Mouse (Mus musculus) heart, adult 2 months (tissue): ENCODE data around the gene Pigyl.

Experiments
- CTCF ChIP-seq: fragments of 200-600 bp; IDR thresholded peaks from 2 replicates; pipeline ENCODE4 v1.8.1; 2022; ENCODE audit warnings: antibody characterized with exemption, mild to moderate bottlenecking, moderate library complexity
- EP300 ChIP-seq: fragments of 200-500 bp; IDR thresholded peaks from 2 replicates; pipeline ENCODE4 v1.6.1; 2011; ENCODE audit warnings: low read depth, low read length, control low read depth; ENCODE audit not compliant: insufficient read depth
- POLR2A ChIP-seq: fragments of 200-500 bp; IDR thresholded peaks from 2 replicates; pipeline ENCODE4 v1.6.1; 2011; ENCODE audit warnings: mild to moderate bottlenecking, low read depth, low read length, control low read depth; ENCODE audit not compliant: insufficient read depth

DNA sequence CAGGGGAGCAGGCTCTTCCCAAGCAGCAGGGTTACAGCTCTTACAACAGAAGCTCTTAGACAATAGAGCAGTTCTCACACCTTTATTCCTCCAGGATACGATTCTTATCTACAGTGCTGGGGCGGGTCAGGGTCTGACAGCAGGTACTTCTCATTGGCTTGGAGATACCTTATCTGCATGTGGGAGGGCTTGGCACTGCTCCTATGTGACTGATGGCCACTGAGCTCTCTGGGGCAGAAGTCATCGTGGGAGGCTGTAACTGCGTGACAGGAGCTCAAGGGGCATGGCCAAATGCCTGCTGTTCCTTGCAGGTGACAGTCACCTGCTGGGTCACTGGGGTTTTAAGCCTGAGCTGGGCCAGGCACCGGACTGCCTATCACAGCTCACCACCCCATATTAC lies 39.8 kb downstream of the Pigyl start:
- TF ChIP-seq CTCF (no peak), POLR2A (no peak), EP300 (no peak)
